Mouse (Mus musculus) gastrocnemius, postnatal 10 days (tissue): ENCODE results near the gene Catsperd. TPM values are rescaled to one million over a fixed set of nuclear protein-coding genes. Genes with fewer than 3 reads are reported as not detected.
"Not testable (repeated sequence)": the region's sequence is repeated elsewhere in the genome, so short reads cannot be mapped to it uniquely, and the experiment has no call there.

ENCODE experiments used
- DNase-seq: peaks from one replicate; pipeline ENCODE4 v3.0.0; 2021; ENCODE audit warnings: mixed read lengths
- total RNA-seq, 2 experiments: library from RNA; stranded (reverse); gene quantifications; 2 replicates each; pipeline ENCODE4 v1.2.3; 2021

The Catsperd gene
- total RNA-seq, 2 experiments from 2014 or later: 0.09 TPM; not detected in 1

GRCm38 (mm10) chr17:56612565-56612939, 15.4 kb upstream of the Catsperd start:
- DNase-seq: not testable (repeated sequence)

DNA sequence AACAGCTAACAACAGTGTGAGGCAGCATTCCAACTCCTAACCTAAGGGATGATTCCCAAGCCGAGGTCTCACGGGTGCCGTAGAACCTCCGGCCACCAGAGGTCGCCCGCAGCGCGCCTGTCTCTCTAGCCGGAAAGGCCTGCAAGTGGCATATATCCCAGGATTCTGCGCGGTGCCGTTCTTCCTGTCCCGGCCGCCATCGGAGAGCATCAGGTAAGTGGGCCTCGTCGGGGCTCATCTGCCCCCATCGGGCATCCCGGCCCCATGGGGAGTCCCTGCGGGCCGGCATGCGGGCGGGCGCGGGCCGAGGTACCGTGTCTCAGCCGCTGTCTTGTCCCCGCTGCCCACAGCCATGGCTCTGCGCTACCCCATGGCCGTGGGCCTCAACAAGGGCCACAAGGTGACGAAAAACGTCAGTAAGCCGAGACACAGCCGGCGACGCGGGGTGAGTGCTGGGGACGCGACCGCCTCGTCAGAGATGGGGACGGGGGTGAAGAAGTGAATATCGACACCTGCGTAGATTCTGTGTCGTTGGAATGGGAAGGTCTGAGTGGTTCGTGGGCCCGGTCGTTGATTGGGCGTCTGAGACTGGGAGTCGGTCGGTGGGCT, 14.6 kb upstream of the Catsperd start, which contains the start of gene Rpl36:
Rpl36 (plus strand) TSS at position 181 of the 609 bp plus-strand sequence.
- peak; percentile 97 for DNase-seq

DNA sequence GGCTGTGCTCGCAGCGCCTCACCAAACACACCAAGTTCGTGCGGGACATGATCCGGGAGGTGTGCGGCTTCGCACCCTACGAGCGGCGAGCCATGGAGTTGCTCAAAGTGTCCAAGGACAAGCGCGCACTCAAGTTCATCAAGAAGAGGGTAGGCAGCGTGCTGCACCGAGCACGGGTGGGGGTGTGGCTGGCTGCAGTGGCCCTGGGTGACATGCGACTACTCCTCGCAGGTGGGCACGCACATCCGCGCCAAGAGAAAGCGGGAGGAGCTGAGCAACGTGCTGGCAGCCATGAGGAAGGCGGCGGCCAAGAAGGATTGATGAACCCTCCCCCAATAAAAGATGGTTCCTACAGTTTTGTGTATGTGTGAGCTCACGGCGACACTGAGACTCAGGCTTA, 14.1 kb upstream of the Catsperd start:
- DNase-seq: not testable (repeated sequence)

DNA sequence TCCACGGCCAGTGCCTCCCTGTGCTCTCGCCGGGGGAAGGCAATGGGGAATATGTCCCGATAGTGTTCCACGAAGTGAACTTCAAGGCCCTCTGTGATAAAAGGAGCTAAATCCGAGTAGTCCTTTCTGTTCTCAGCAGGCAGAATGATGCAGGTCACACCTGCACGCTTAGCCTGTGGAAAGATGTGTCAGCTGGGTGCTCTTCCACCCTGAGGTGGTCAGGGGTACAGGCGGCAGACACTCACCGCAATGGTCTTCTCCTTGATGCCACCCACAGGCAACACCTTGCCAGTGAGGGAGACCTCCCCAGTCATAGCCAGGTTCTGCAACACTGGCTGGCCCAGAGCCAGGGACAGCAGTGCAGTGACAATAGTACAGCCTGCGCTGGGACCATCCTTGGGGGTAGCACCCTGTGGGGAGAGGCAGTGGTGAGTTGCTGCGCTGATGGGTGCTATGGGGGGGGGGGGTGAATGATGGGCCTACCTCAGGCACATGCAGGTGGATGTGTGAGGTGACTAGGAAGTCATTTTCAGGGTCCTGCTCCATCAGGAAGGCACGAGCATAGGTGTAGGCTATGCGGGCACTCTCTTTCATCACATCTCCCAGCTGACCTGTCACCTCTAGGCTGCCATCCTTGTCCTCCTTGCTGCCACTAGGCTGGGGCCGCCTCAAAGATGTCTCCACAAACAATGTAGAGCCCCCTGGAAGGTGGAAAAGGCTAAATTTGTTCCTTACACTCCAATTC, 13.4 kb upstream of the Catsperd start:
- DNase-seq: no peak

GRCm38 (mm10) chr17:56615136-56615784, 12.7 kb upstream of the Catsperd start:
- DNase-seq: no peak

DNA sequence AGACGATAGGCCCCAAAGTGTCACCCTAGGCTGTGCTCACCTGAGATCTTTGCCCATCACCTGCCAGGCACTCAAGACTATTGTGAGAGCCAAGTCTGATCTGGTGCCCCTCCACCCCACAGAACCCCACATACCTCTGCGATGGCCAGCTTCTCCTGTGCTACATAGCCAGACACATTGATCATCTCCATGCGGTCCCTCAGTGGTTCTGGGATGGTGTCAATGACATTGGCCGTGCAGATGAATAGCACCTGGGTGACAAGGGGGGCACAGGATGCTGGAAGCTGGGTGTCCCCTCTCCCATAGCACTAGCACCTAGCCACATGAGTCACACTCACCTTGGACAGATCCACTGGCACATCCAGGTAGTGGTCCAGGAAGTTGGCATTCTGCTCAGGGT, 12.2 kb upstream of the Catsperd start:
- no peak for DNase-seq

DNA sequence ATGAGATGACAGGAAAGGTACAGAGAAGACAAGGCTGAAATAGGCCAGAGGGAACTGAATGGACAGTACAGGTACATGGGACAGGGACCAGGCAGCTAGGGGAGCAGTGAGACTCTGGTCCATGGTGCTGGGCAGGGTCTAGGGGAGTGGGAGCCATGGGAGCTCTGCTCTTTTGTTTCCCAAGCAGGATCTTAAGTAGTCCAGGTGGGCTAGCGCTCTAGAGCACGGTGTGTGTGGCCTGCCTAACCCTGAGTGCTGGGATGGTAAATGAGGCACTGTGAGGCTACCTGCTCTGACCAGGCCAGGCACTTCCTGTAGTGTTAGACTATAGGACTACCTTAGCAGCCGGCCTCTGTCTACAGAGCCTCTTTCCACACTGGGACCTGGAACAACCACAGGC, 11.2 kb upstream of the Catsperd start:
- no peak for DNase-seq

- no peak for DNase-seq
These were observed 10.3 kb upstream of the Catsperd start for GRCm38 (mm10) chr17:56617628-56618027.

DNA sequence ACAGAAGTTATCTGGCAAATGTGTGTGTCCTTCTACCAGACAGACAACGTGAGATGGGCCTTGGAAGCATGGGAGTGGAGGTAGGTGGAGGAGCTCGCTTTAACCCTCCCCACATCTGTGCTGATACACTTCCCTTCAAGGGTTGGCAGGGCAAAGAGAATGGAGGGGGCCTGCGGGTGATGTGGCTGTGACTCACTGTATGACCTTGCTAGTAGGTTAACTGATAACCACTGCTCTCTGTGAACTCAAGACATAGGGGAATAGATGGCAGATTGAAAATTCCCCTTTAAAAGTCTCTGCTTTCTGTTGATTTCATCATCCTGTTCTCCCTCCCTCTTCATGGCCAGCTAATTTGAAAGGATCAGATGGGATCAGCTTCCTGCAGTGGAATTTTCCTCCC, 2.4 kb upstream of the Catsperd start:
- DNase-seq: no peak

DNA sequence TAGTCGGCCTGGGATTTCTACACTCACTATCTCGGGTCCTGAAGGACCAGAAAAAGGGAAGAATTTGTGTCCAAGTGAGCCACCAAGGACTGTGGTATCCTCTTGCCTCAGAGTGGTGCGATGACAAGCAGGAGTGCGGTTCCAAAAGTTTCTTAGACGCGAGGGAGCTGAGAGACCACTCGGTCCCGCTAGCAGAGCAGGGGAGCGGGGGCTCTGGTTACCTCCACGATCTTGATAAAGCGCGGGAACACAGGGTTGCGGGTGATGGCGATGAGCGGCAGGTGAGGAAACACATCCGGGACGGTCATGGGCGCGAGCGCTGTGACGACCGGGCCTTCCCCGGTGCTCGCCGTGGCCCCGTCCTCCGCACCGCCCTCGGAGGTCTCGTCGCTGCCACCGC, 1.7 kb upstream of the Catsperd start:
- DNase-seq: no peak

- DNase-seq: peak; percentile 92
These were observed 1.0 kb upstream of the Catsperd start, which contains the start of gene Lonp1 for GRCm38 (mm10) chr17:56626754-56627470. TSS of gene Lonp1 (minus strand) at chr17:56626887.

- not testable (repeated sequence) for DNase-seq
These were observed 2.1 kb downstream of the Catsperd start for GRCm38 (mm10) chr17:56629800-56630781.

- no peak for DNase-seq
These were observed 3.9 kb downstream of the Catsperd start for GRCm38 (mm10) chr17:56631807-56632206.

- DNase-seq: no peak
These were observed 6.1 kb downstream of the Catsperd start for GRCm38 (mm10) chr17:56634023-56634422.

DNA sequence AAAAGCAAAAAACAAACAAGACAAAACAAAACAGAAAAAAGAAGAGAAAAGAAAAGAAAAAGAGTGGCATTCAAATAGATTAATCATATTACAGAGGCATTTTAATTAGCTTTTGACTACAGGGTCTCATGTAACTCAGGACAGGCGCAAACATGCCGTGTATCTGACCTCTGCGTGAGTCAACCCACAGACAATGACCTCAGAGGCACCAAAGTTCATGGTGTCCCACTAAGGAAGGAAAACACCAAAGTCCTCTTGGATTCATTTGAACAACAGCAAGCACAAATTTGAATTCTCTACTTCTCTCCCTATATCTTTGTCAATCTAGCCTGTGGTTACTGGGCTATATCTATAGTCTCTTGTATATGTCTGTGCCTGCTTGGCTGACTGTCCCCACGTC, 15.3 kb downstream of the Catsperd start:
- no peak for DNase-seq

GRCm38 (mm10) chr17:56647546-56647945, 19.6 kb downstream of the Catsperd start:
- DNase-seq: no peak

DNA sequence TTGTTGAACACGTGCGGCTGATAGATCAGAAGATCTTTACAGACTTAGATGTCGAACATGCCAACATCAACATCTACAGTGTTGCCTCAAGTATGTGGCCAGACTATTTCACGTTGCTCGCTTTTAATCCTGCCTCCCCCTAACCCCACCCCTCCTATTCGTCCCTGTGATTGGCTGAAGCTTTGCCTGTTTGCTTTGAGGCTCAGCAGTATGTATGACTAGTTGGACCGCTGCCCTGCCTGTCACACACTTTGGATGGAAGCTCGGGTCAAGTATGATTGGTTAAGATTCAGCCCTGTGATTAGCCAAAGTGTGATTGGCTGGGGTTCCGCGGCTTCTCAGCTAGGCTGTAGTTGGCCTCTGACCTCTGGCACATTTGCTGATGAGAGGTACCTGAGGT, 23.9 kb downstream of the Catsperd start:
- DNase-seq: no peak

- DNase-seq: no peak
These were observed 26.8 kb downstream of the Catsperd start for GRCm38 (mm10) chr17:56654771-56655170.

DNA sequence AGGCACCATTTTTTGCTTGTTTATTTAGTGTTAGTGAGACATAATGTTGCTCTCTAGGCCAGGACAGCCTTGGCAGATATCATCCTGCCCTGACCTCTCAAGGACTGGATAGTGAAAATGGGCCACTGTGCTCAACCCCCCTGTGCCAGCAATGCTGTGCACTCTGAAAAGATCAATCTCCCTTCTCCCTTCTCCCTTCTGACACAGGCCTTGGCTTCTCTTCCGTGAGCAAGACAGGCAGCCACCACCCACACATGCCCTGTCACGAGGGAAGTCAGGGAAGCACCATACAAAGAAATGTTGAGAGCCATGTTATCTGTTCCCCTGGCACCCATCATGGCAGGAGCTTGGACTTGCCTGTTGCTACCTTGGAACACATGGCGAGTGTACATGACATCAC, 27.4 kb downstream of the Catsperd start:
- DNase-seq: no peak

- no peak for DNase-seq
These were observed 28.2 kb downstream of the Catsperd start for GRCm38 (mm10) chr17:56656171-56656570.

GRCm38 (mm10) chr17:56663659-56664058, 35.7 kb downstream of the Catsperd start:
- DNase-seq: no peak
